Mouse (Mus musculus) CH12.LX (cell line): Measurements from ENCODE around the gene Zfp637. TPM values are rescaled to one million over a fixed set of nuclear protein-coding genes. Genes with fewer than 3 reads are reported as not detected.

Experiments
- DNase-seq: peaks from one replicate; pipeline ENCODE4 v3.0.0-alpha.2; 2013; ENCODE audit errors: extremely low read depth
- H3K27ac ChIP-seq: 2 replicates; pipeline ENCODE4 v1.5.1; 2012; ENCODE audit warnings: low read depth, mild to moderate bottlenecking, control low read depth, moderate library complexity; ENCODE audit not compliant: insufficient read depth
- H3K27me3 ChIP-seq: replicated peaks from 2 replicates; pipeline ENCODE3; 2012; ENCODE audit warnings: inconsistent platforms
- H3K36me3 ChIP-seq, 2 experiments: replicated peaks in 1 of 2; 2 replicates each; pipeline versions ENCODE3 to v1.6.1; 2012; ENCODE audit warnings: inconsistent platforms in 1 of 2, low read length in 1 of 2, mild to moderate bottlenecking in 1 of 2, mixed read lengths in 1 of 2, moderate library complexity in 1 of 2; ENCODE audit not compliant: control insufficient read depth in 1 of 2, insufficient read depth in 1 of 2
- H3K4me1 ChIP-seq, 2 experiments: 2 replicates each; pipeline ENCODE4 v1.6.1; 2012; ENCODE audit warnings: inconsistent platforms in 1 of 2, moderate library complexity in 1 of 2; ENCODE audit not compliant: insufficient read depth in 2 of 2, control insufficient read depth in 1 of 2
- H3K4me2 ChIP-seq: 2 replicates; pipeline ENCODE4 v1.6.1; 2012; ENCODE audit warnings: low read depth, mild to moderate bottlenecking, control low read depth; ENCODE audit not compliant: poor library complexity, insufficient read depth, severe bottlenecking
- H3K4me3 ChIP-seq, 3 experiments: fragments of 150-350 bp in 1 of 3; sonication (generic) in 1 of 3; replicated peaks in 1 of 3; 2 replicates each; pipeline versions ENCODE3 to v1.5.1; 2011 to 2012; ENCODE audit warnings: low read depth in 2 of 3, low read length in 2 of 3, mild to moderate bottlenecking in 2 of 3, moderate library complexity in 2 of 3, control low read depth in 1 of 3, improper control_type of control experiment in 1 of 3, inconsistent platforms in 1 of 3, mixed read lengths in 1 of 3; ENCODE audit not compliant: poor library complexity in 1 of 3
- H3K79me2 ChIP-seq: replicated peaks from 2 replicates; pipeline ENCODE4 v1.6.1; 2012; ENCODE audit warnings: mild to moderate bottlenecking, moderate library complexity; ENCODE audit not compliant: control insufficient read depth, poor library complexity, insufficient read depth, severe bottlenecking; ENCODE audit errors: extremely low read depth
- H3K9ac ChIP-seq: 2 replicates; pipeline ENCODE4 v1.6.1; 2012; ENCODE audit warnings: low read depth, mild to moderate bottlenecking, control low read depth, moderate library complexity; ENCODE audit not compliant: insufficient read depth
- H3K9me3 ChIP-seq: replicated peaks from 2 replicates; pipeline ENCODE3; 2012; ENCODE audit warnings: low read length, inconsistent platforms, mixed read lengths
- BHLHE40 ChIP-seq: IDR thresholded peaks from 2 replicates; pipeline ENCODE4 v1.6.1; 2011; ENCODE audit warnings: mild to moderate bottlenecking, low read depth, low read length, improper control_type of control experiment
- CHD1 ChIP-seq: IDR thresholded peaks from 2 replicates; pipeline ENCODE4 v1.6.1; 2012; ENCODE audit warnings: low read depth, low read length, improper control_type of control experiment, inconsistent platforms
- CHD2 ChIP-seq: IDR thresholded peaks from 2 replicates; pipeline ENCODE4 v1.6.1; 2011; ENCODE audit warnings: low read length, improper control_type of control experiment
- E2F4 ChIP-seq: IDR thresholded peaks from 2 replicates; pipeline ENCODE4 v1.6.1; 2011; ENCODE audit warnings: low read depth, low read length, improper control_type of control experiment; ENCODE audit not compliant: insufficient replicate concordance
- ELF1 ChIP-seq: IDR thresholded peaks from 2 replicates; pipeline ENCODE4 v1.6.1; 2014; ENCODE audit warnings: low read depth, mild to moderate bottlenecking, inconsistent platforms, low read length, improper control_type of control experiment
- ETS1 ChIP-seq: conservative IDR thresholded peaks from 2 replicates; pipeline ENCODE4 v1.6.1; 2012; ENCODE audit warnings: low read depth, mild to moderate bottlenecking, inconsistent platforms, low read length, improper control_type of control experiment, moderate library complexity
- IRF4 ChIP-seq: IDR thresholded peaks from 2 replicates; pipeline ENCODE4 v1.6.1; 2014; ENCODE audit warnings: low read depth, mild to moderate bottlenecking, inconsistent platforms, low read length, improper control_type of control experiment
- KAT2A ChIP-seq: IDR thresholded peaks from 2 replicates; pipeline ENCODE4 v1.6.1; 2012; ENCODE audit warnings: low read length, improper control_type of control experiment, inconsistent platforms; ENCODE audit not compliant: insufficient replicate concordance
- MEF2A ChIP-seq: IDR thresholded peaks from 2 replicates; pipeline ENCODE4 v1.6.1; 2014; ENCODE audit warnings: low read depth, mild to moderate bottlenecking, inconsistent platforms, low read length, improper control_type of control experiment, borderline replicate concordance
- MXI1 ChIP-seq: IDR thresholded peaks from 2 replicates; pipeline ENCODE4 v1.6.1; 2011; ENCODE audit warnings: mild to moderate bottlenecking, low read depth, low read length, improper control_type of control experiment
- PAX5 ChIP-seq: IDR thresholded peaks from 2 replicates; pipeline ENCODE4 v1.6.1; 2012; ENCODE audit warnings: low read length, inconsistent platforms, mixed read lengths
- POLR2A ChIP-seq: IDR thresholded peaks from 2 replicates; pipeline ENCODE4 v1.6.1; 2011; ENCODE audit warnings: low read depth, mild to moderate bottlenecking, improper control_type of control experiment, low read length
- POLR2AphosphoS2 ChIP-seq: IDR thresholded peaks from 2 replicates; pipeline ENCODE4 v1.6.1; 2011; ENCODE audit warnings: low read depth, low read length, improper control_type of control experiment
- RAD21 ChIP-seq: IDR thresholded peaks from 2 replicates; pipeline ENCODE4 v1.6.1; 2011; ENCODE audit warnings: low read depth, mild to moderate bottlenecking, low read length, improper control_type of control experiment, moderate library complexity
- RCOR1 ChIP-seq: conservative IDR thresholded peaks from 2 replicates; pipeline ENCODE4 v1.6.1; 2012; ENCODE audit warnings: low read depth, mild to moderate bottlenecking, inconsistent platforms, low read length, improper control_type of control experiment
- SMC3 ChIP-seq: IDR thresholded peaks from 2 replicates; pipeline ENCODE4 v1.6.1; 2011; ENCODE audit warnings: low read depth, low read length, improper control_type of control experiment
- TBP ChIP-seq: conservative IDR thresholded peaks from 2 replicates; pipeline ENCODE4 v1.6.1; 2011; ENCODE audit warnings: low read depth, low read length, improper control_type of control experiment
- TCF12 ChIP-seq: IDR thresholded peaks from 2 replicates; pipeline ENCODE4 v1.6.1; 2014; ENCODE audit warnings: low read depth, mild to moderate bottlenecking, inconsistent platforms, low read length, improper control_type of control experiment
- USF2 ChIP-seq: conservative IDR thresholded peaks from 2 replicates; pipeline ENCODE4 v1.6.1; 2011; ENCODE audit warnings: low read depth, low read length, improper control_type of control experiment
- ZC3H11A ChIP-seq: IDR thresholded peaks from 2 replicates; pipeline ENCODE4 v1.6.1; 2012; ENCODE audit warnings: low read depth, mild to moderate bottlenecking, inconsistent platforms, low read length, improper control_type of control experiment
- ZKSCAN1 ChIP-seq: IDR thresholded peaks from 2 replicates; pipeline ENCODE4 v1.6.1; 2012; ENCODE audit warnings: low read depth, inconsistent platforms, low read length, improper control_type of control experiment, borderline replicate concordance
- ZMIZ1 ChIP-seq: IDR thresholded peaks from 2 replicates; pipeline ENCODE4 v1.6.1; 2012; ENCODE audit warnings: low read depth, mild to moderate bottlenecking, inconsistent platforms, low read length, improper control_type of control experiment
- dilution Hi-C: fragments of 300-500 bp; cut with MboI; formaldehyde crosslinking; loops from 2 replicates; pipeline ENCODE4 v1.14.3; 2020; ENCODE audit warnings: low sequenced_read_pairs; ENCODE audit not compliant: extremely low pct_unique_long_range_greater_than_20kb, extremely low pct_ligation_motif_present
- in situ Hi-C: fragments of 300-500 bp; cut with MboI; formaldehyde crosslinking; loops from 3 replicates; pipeline ENCODE4 v1.14.3; 2019; ENCODE audit warnings: low sequenced_read_pairs, low pct_ligation_motif_present, low pct_unique_long_range_greater_than_20kb, mixed read lengths
- polyA plus RNA-seq: library from polyadenylated mRNA; unstranded; fragments of >175 nt; gene quantifications from 2 replicates; pipeline ENCODE4 v1.2.1, GENCODE M21; 2012; ENCODE audit warnings: low read depth; ENCODE audit not compliant: insufficient read length
- total RNA-seq, 2 experiments: library from RNA; depleted of rRNA; stranded (reverse); fragments of 300-350 nt in 1 of 2; fragments of >200 nt in 1 of 2; gene quantifications; 2 replicates each; pipeline ENCODE4 v1.2.3; 2012 to 2014

Zfp637 gene
- total and polyA plus RNA-seq, 3 experiments = 12.5 to 19.7 (median 18.7) TPM

DNA sequence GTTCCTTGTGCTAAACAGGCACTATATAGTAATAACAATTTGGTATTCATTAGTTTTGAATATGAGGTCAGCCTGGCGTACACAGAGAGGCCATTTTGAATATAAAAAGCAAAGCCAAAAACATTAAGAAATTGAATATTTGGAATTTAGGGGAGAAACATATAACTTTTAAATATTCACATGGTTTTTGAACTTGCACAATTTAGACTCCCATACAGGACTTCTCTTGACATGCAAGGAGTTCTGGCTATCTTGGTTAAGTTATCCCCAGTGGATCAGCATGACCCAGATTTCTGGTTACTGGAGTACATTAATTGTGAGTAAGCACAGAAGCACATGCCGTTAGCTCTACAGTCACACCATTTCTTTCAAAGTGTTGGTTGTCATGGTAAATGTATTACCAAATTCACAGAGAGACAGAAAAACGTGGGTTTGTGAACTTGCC is 39.4 kb downstream of the Zfp637 start:
- in situ Hi-C loops = loop anchor here (5.0 kb wide), 1 partner anchor 37 kb away; no protein-coding TSS in a partner anchor
- H3K9ac ChIP-seq = peak overlapping the region; percentile 60
- TF ChIP-seq USF2 = no peak
- 0 out of 2 replicates have a peak, but pooled peaks have one; percentile 25 for TF ChIP-seq E2F4
- no peaks in the 10 kb centered on the region for H3K27me3 ChIP-seq
- peak overlapping the region; percentile 46 to 83 (median 66) for H3K4me3 ChIP-seq
- H3K4me1 ChIP-seq = peaks cover 3 to 26% of the 10 kb centered on the region in 2 experiments; a peak in 2 of 4 replicates
- dilution Hi-C loops = no loop called here
- peak overlapping the region; percentile 50; the same call in 1 of the 2 replicates for H3K27ac ChIP-seq
- H3K9me3 ChIP-seq = no peaks in the 10 kb centered on the region
- peaks cover 0 to 6% of the 10 kb centered on the region in 2 experiments for H3K36me3 ChIP-seq
- H3K4me2 ChIP-seq = peak overlapping the region; percentile 87
- DNase-seq = peak; percentile 35
- no peaks in the 10 kb centered on the region for H3K79me2 ChIP-seq

DNA sequence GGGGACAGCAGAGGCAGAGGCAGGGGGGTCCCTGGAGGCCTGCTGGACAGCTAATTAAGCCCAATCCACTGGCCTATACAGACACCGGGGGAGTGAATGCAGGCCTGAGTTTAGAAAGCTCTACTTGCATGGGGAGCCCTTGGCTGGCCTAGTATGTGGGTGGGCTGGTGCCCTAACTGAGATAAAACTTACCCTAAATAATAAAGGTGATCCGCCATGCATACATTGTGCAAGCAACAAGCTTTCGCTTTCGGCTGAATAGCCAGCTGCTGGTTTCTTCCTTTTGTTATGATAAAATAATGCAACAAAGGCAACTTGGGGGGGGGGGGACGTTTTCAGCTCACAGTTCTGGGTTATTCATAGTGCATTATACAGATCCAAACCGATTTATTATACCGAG is 40.2 kb downstream of the Zfp637 start:
- no peak overlapping the region for H3K27ac ChIP-seq
- in situ Hi-C loops = loop anchor here (5.0 kb wide), 1 partner anchor 36 kb away; no protein-coding TSS in a partner anchor
- no peaks in the 10 kb centered on the region for H3K27me3 ChIP-seq
- H3K9me3 ChIP-seq = no peaks in the 10 kb centered on the region
- no peak for DNase-seq
- H3K9ac ChIP-seq = peak overlapping the region; percentile 60
- peaks cover 0 to 6% of the 10 kb centered on the region in 2 experiments for H3K36me3 ChIP-seq
- H3K4me2 ChIP-seq = peak overlapping the region; percentile 87
- no peaks in the 10 kb centered on the region for H3K79me2 ChIP-seq
- H3K4me3 ChIP-seq = peak overlapping the region in 1 of 3 experiments; percentile 66
- TF ChIP-seq TCF12 (no peak), ZMIZ1 (no peak), IRF4 (no peak), MEF2A (no peak), ZKSCAN1 (no peak), ELF1 (no peak), POLR2A (no peak), E2F4 (no peak)
- TF ChIP-seq, all 38 proteins: peak for 0
- H3K4me1 ChIP-seq = peaks cover 3 to 21% of the 10 kb centered on the region in 2 experiments; a peak in 2 of 4 replicates
- dilution Hi-C loops = no loop called here

DNA sequence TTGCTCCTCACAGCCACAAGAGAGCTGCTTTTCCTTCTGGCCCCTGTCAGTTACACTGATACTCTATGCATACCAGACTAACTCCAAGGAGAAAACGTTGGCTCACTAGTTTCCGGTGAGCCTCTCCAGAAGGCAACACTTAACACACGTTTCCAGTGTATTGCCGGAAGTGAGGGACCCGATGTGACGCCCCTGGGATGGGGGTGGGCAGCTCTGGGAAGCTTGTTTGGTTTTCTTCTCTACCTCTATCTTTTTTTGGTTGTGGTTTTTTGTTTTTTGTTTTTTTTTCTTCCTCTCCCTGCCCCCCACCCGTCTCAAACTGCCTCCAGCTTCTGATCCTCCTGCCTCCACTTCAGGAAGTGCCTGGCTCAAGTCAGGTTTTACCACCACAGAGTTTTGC is 41.0 kb downstream of the Zfp637 start:
- Histone ChIP-seq H3K79me2 (no peaks in the 10 kb centered on the region), H3K9me3 (no peaks in the 10 kb centered on the region), H3K4me3 (no peak overlapping the region), H3K27ac (no peak overlapping the region), H3K4me2 (no peak overlapping the region), H3K27me3 (no peaks in the 10 kb centered on the region), H3K36me3 (peaks cover 0 to 6% of the 10 kb centered on the region in 2 experiments), H3K4me1 (peaks cover 3 to 21% of the 10 kb centered on the region in 2 experiments; a peak in 2 of 4 replicates), H3K9ac (no peak overlapping the region)
- dilution Hi-C loops (no loop called here), in situ Hi-C loops (loop anchor here (5.0 kb wide), 1 partner anchor 35 kb away; no protein-coding TSS in a partner anchor)
- DNase-seq = no peak
- no peak for TF ChIP-seq KAT2A
- TF ChIP-seq CHD2 = no peak
- no peak for TF ChIP-seq RAD21
- no peak for TF ChIP-seq ELF1
- no peak for TF ChIP-seq TBP
- TF ChIP-seq ZKSCAN1 = no peak
- no peak for TF ChIP-seq POLR2A
- TF ChIP-seq BHLHE40 = no peak
- TF ChIP-seq ZC3H11A = no peak
- no peak for TF ChIP-seq POLR2AphosphoS2
- no peak for TF ChIP-seq RCOR1
- TF ChIP-seq CHD1 = no peak
- no peak for TF ChIP-seq ETS1
- TF ChIP-seq IRF4 = no peak
- no peak for TF ChIP-seq MEF2A
- TF ChIP-seq MXI1 = no peak
- no peak for TF ChIP-seq TCF12
- TF ChIP-seq SMC3 = no peak
- TF ChIP-seq PAX5 = no peak
